Mouse (Mus musculus) testis, adult 2 months (tissue): ENCODE data around the gene Npff.

Source experiments
- CTCF ChIP-seq: fragments of 200-500 bp; IDR thresholded peaks from 2 replicates; pipeline ENCODE4 v1.5.1; 2012; ENCODE audit warnings: low read depth, mild to moderate bottlenecking, inconsistent platforms, low read length, moderate library complexity; ENCODE audit not compliant: control insufficient read depth, insufficient read depth, insufficient replicate concordance
- POLR2A ChIP-seq: fragments of 200-500 bp; IDR thresholded peaks from 2 replicates; pipeline ENCODE4 v1.6.1; 2012; ENCODE audit warnings: low read depth, mild to moderate bottlenecking, inconsistent platforms, low read length, moderate library complexity; ENCODE audit not compliant: control insufficient read depth

DNA sequence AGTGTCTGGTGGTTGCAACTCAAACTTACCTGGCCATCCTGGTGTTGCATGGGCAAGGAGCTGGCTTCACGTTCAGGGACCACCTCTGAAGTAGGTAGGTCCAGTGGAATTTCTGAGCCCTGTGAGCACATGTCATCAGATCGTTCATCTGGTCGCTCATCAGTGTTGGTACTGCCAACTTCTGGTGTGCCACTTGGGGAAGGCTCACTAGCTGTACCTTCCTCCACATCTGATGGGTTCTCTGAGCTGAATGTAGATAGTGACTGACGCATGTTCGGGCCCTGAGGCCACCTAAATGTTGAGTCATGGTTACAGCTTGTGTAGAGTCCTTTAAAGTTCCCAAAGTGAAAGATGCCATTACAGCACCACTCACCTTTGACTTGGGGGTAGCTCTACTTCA lies 24.3 kb downstream of the Npff start:
- TF ChIP-seq POLR2A (no peak), CTCF (no peak)
